Mouse (Mus musculus): ENCODE measurements around the gene Igsf6. TPM values are rescaled to one million over a fixed set of nuclear protein-coding genes. Genes with fewer than 3 reads are reported as not detected.

Gene Igsf6
- polyA plus RNA-seq, 1 experiment from 2014 or later = 6.1 TPM

DNA sequence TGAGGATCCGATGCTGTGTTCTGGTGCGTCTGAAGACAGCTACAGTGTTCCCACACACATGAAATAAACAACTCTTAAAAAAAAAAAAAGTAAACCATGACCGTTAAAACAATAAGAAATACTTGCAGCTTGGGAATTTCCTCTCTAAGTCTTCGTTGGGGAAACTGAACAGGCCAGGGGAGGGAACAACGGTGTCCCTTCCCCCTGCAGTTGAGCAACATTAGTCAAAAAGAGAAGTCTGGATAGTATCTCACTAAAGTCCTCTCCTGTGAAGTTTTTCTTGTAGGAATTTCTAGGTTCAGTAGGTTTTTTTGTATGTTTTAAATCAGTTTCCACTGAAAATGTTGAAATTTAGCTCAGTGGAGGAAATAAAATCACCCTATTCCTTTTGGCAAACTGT lies 1.9 kb downstream of the Igsf6 start:
- no peaks in the 10 kb centered on the region for H3K9me3 ChIP-seq (replicated peaks; ENCODE audit: control insufficient read depth, low read length)
- WGBS = 62% methylated on average over 5 of the region's 5 CpGs
- no peak overlapping the region for H3K9ac ChIP-seq (ENCODE audit: low read length)
- H3K27me3 ChIP-seq (ENCODE audit: control insufficient read depth, insufficient read depth, low read length) = no peaks in the 10 kb centered on the region
- no peak for ATAC-seq (ENCODE audit: insufficient read depth, low FRiP score)
- no peak overlapping the region for H3K4me3 ChIP-seq (replicated peaks; ENCODE audit: low read length)
- H3K36me3 ChIP-seq (ENCODE audit: control insufficient read depth, insufficient read depth, low read length) = peaks cover 3% of the 10 kb centered on the region
- peaks cover 4% of the 10 kb centered on the region; the same call in 1 of the 2 replicates for H3K4me1 ChIP-seq (ENCODE audit: control insufficient read depth, insufficient read depth, low read length)
- no peak overlapping the region for H3K27ac ChIP-seq (ENCODE audit: low read length)
- no peak overlapping the region for H3K4me2 ChIP-seq (ENCODE audit: low read depth, low read length)

DNA sequence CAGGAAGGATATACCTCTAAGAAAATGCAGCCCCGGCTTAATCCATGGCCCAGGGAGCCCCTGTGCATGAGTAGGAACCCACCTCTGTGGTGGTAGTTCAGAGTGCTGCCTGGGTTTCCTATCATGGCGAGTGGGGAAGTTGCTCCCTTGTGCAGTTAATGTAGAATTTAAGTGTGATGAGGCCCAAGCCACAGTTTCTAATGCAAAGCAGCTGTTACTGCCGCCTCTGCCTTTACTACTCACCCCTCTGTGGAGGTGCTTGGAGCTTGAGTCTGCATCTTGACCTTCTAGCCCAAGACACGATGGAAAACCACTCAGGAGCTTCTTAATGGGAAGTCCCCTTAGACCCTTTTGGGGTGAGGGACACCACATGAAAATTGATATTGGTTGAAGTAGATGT lies 3.1 kb downstream of the Igsf6 start:
- Histone ChIP-seq H3K4me1 (ENCODE audit: control insufficient read depth, insufficient read depth, low read length) (peaks cover 4% of the 10 kb centered on the region; the same call in 1 of the 2 replicates), H3K9ac (ENCODE audit: low read length) (no peak overlapping the region), H3K4me3 (replicated peaks; ENCODE audit: low read length) (no peak overlapping the region), H3K27me3 (ENCODE audit: control insufficient read depth, insufficient read depth, low read length) (no peaks in the 10 kb centered on the region), H3K27ac (ENCODE audit: low read length) (no peak overlapping the region), H3K36me3 (ENCODE audit: control insufficient read depth, insufficient read depth, low read length) (peaks cover 3% of the 10 kb centered on the region), H3K9me3 (replicated peaks; ENCODE audit: control insufficient read depth, low read length) (no peaks in the 10 kb centered on the region), H3K4me2 (ENCODE audit: low read depth, low read length) (no peak overlapping the region)
- ATAC-seq (ENCODE audit: insufficient read depth, low FRiP score) = no peak
- 87% methylated on average over 4 of the region's 4 CpGs for WGBS

DNA sequence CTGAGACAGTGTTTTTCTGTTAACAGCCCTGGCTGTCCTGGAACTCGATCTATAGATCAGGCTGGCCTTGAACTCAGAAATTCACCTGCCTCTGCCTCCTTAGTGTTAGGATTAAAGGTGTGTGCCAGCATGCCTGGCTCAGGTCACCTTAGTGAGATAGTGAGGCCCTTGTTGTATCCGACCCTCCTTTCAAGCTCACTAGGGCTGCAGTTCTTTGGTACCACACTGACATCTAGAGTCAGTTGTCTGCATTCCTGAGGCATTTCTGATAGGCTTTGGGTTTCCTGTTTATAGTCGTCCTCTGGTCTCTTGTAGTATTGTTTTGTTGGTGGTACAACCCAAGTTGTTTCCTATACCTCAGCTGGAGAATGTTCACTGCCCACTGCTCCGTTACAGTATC lies 10.1 kb downstream of the Igsf6 start:
- no peaks in the 10 kb centered on the region for H3K27me3 ChIP-seq (ENCODE audit: control insufficient read depth, insufficient read depth, low read length)
- no peaks in the 10 kb centered on the region for H3K9me3 ChIP-seq (replicated peaks; ENCODE audit: control insufficient read depth, low read length)
- no peak overlapping the region for H3K4me2 ChIP-seq (ENCODE audit: low read depth, low read length)
- 0 out of 2 replicates have a peak, but pooled peaks cover 2% of the 10 kb centered on the region for H3K36me3 ChIP-seq (ENCODE audit: control insufficient read depth, insufficient read depth, low read length)
- H3K9ac ChIP-seq (ENCODE audit: low read length) = no peak overlapping the region
- H3K4me3 ChIP-seq (replicated peaks; ENCODE audit: low read length) = no peak overlapping the region
- H3K4me1 ChIP-seq (ENCODE audit: control insufficient read depth, insufficient read depth, low read length) = no peaks in the 10 kb centered on the region; the same call in 1 of the 2 replicates
- no peak for ATAC-seq (ENCODE audit: insufficient read depth, low FRiP score)
- WGBS = 47% methylated on average over 4 of the region's 4 CpGs
- no peak overlapping the region for H3K27ac ChIP-seq (ENCODE audit: low read length)

DNA sequence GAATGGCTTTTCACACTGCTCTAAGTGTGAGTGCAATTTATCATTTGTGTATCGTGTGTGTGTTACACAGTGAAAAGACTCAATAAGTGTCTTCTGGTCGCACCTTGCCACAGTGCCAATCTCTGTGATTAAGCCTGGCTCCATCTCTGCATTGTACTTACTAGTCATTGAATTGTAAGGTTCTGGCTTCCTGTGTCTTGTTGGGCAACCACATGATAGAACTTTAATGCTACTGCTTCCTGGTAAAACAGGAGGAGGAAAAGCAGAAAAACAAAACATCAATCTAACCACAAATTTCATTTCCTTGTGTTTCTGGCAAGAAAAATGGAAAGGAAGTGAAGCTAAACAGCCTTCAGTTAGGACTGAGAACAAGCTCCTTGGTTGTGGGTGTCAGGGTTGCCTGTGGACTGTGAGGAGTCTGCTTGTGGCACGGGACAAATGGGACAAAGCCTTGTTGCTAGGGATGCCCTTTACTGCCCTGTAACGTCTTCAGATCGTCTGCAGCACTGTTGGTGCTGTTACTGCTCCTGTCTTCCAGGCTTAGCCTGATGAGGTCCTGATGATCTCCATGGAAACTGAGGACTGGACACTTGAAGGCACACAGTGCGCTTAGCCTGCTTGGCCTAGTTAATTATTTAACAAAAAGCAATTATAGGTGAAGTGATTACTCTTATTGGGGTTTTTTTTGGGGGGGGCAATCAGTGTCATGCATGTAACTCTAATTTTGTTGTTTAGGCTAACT lies 14.7 kb downstream of the Igsf6 start:
- no peak overlapping the region for H3K9ac ChIP-seq (ENCODE audit: low read length)
- H3K36me3 ChIP-seq (ENCODE audit: control insufficient read depth, insufficient read depth, low read length) = 0 out of 2 replicates have a peak, but pooled peaks cover 2% of the 10 kb centered on the region
- no peaks in the 10 kb centered on the region for H3K9me3 ChIP-seq (replicated peaks; ENCODE audit: control insufficient read depth, low read length)
- H3K27me3 ChIP-seq (ENCODE audit: control insufficient read depth, insufficient read depth, low read length) = no peaks in the 10 kb centered on the region
- H3K4me2 ChIP-seq (ENCODE audit: low read depth, low read length) = no peak overlapping the region
- H3K4me3 ChIP-seq (replicated peaks; ENCODE audit: low read length) = no peak overlapping the region
- WGBS = 63% methylated on average over 6 of the region's 6 CpGs
- H3K4me1 ChIP-seq (ENCODE audit: control insufficient read depth, insufficient read depth, low read length) = no peaks in the 10 kb centered on the region; the same call in 1 of the 2 replicates
- ATAC-seq (ENCODE audit: insufficient read depth, low FRiP score) = no peak
- H3K27ac ChIP-seq (ENCODE audit: low read length) = no peak overlapping the region; the same call in 1 of the 2 replicates

DNA sequence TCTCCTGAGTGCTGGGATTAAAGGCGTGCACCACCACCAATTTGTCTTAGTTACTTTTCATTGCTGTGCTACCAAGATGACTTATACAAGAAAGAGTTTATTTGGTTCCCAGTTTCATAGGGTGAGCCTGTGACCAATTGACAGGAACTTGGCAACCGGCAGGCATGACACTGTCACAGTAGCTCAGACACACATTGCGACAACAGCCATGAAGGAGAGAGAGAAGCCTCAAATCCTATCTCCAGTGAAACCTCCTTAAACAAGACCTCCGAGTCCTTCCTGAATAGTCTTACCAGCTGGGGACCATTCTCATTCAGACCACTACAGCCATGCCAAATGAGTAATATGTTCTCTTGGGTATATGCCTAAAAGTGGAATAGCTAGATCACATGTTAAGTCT lies 21.3 kb downstream of the Igsf6 start:
- peaks cover 6% of the 10 kb centered on the region; the same call in 1 of the 2 replicates for H3K36me3 ChIP-seq (ENCODE audit: control insufficient read depth, insufficient read depth, low read length)
- 83% methylated on average over 4 of the region's 4 CpGs for WGBS
- H3K27ac ChIP-seq (ENCODE audit: low read length) = no peak overlapping the region
- no peaks in the 10 kb centered on the region for H3K9me3 ChIP-seq (replicated peaks; ENCODE audit: control insufficient read depth, low read length)
- H3K4me2 ChIP-seq (ENCODE audit: low read depth, low read length) = no peak overlapping the region
- H3K27me3 ChIP-seq (ENCODE audit: control insufficient read depth, insufficient read depth, low read length) = no peaks in the 10 kb centered on the region
- no peak overlapping the region for H3K9ac ChIP-seq (ENCODE audit: low read length)
- H3K4me3 ChIP-seq (replicated peaks; ENCODE audit: low read length) = no peak overlapping the region
- H3K4me1 ChIP-seq (ENCODE audit: control insufficient read depth, insufficient read depth, low read length) = no peaks in the 10 kb centered on the region
- no peak for ATAC-seq (ENCODE audit: insufficient read depth, low FRiP score)

DNA sequence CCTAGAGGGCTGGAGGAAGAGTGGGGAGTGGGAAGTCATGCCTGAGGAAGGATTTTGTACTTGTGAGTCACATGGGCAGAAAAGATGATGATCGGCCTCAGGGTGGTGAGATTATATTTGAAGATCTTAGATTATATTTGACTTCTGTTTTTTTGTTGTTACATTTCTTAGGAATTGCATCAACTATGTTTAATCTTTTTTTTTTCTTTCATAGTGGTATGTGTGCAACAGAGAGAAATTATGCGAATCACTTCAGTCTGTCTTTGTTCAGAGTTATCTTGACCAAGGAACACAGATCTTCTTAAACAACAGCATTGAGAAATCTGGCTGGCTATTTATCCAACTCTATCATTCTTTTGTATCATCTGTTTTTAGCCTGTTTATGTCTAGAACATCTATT lies 26.7 kb downstream of the Igsf6 start:
- Histone ChIP-seq H3K27me3 (ENCODE audit: control insufficient read depth, insufficient read depth, low read length) (no peaks in the 10 kb centered on the region), H3K4me3 (replicated peaks; ENCODE audit: low read length) (no peak overlapping the region), H3K4me1 (ENCODE audit: control insufficient read depth, insufficient read depth, low read length) (no peaks in the 10 kb centered on the region), H3K9me3 (replicated peaks; ENCODE audit: control insufficient read depth, low read length) (no peaks in the 10 kb centered on the region), H3K4me2 (ENCODE audit: low read depth, low read length) (no peak overlapping the region), H3K36me3 (ENCODE audit: control insufficient read depth, insufficient read depth, low read length) (peaks cover under 1% of the 10 kb centered on the region; the same call in 1 of the 2 replicates), H3K9ac (ENCODE audit: low read length) (no peak overlapping the region), H3K27ac (ENCODE audit: low read length) (no peak overlapping the region)
- no peak for ATAC-seq (ENCODE audit: insufficient read depth, low FRiP score)
- WGBS = 85% methylated on average over 2 of the region's 2 CpGs

DNA sequence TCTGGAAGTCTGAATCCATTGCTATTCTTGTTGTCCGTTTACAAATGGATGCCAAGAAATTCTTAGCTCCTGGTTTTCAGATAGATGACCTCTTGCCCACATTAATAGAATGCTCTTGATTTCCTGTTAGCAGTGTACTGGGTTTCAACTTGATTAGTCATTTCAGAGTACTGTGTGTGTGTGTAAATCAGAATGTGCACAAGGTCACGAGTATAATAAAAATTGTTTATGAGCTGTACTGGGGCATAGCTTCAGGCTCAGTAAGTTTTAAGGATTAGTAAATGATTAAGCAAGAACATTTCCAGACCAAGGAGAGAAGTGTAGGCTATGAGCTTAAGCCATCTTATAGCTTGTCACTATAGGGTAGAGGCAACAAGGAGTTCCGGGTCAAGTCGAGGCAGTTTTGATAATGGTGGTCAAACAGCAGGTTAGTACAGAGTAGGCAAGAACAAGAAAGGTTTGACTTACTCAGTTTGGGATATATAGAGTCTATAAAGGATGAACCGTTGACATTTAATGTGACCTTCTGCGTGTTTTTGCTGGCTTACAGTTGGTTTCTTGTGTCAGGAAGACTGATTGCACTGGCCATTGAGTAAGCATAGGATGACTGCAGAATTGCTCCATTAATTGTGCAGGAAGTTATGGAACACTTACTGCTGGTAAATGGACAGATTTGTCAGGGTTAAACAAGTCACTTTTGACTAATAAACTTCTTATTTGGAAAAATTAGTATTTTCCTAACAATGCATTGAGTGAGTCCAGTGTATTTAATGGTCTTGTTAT lies 28.5 kb downstream of the Igsf6 start:
- no peaks in the 10 kb centered on the region for H3K9me3 ChIP-seq (replicated peaks; ENCODE audit: control insufficient read depth, low read length)
- WGBS = 71% methylated on average over 6 of the region's 6 CpGs
- no peak overlapping the region for H3K4me3 ChIP-seq (replicated peaks; ENCODE audit: low read length)
- H3K4me2 ChIP-seq (ENCODE audit: low read depth, low read length) = no peak overlapping the region
- H3K9ac ChIP-seq (ENCODE audit: low read length) = no peak overlapping the region
- peaks cover 8% of the 10 kb centered on the region; the same call in 1 of the 2 replicates for H3K4me1 ChIP-seq (ENCODE audit: control insufficient read depth, insufficient read depth, low read length)
- no peak overlapping the region for H3K27ac ChIP-seq (ENCODE audit: low read length)
- no peak for ATAC-seq (ENCODE audit: insufficient read depth, low FRiP score)
- no peaks in the 10 kb centered on the region for H3K36me3 ChIP-seq (ENCODE audit: control insufficient read depth, insufficient read depth, low read length)
- no peaks in the 10 kb centered on the region for H3K27me3 ChIP-seq (ENCODE audit: control insufficient read depth, insufficient read depth, low read length)

DNA sequence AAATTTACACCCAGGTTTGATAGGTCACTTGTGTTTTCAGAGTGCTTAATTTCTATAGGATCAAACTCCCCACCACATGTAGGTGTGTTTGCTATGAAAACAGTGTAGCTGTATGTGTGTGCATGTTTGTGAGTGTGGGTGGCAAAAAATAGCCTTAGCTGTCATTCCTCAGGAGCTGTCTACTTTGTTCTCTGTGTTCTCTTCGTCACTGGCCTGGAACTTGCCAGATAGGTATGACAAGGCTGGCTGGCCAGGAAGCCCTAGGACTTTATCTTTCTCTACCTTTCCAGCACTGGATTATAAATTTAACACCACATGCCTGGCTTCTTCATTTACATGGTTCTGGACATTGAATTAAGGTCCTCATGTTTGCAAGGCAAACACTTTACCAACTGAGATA lies 30.1 kb downstream of the Igsf6 start:
- WGBS = 65% methylated on average over 1 of the region's 1 CpGs
- no peaks in the 10 kb centered on the region for H3K9me3 ChIP-seq (replicated peaks; ENCODE audit: control insufficient read depth, low read length)
- no peak for ATAC-seq (ENCODE audit: insufficient read depth, low FRiP score)
- no peak overlapping the region for H3K27ac ChIP-seq (ENCODE audit: low read length)
- H3K36me3 ChIP-seq (ENCODE audit: control insufficient read depth, insufficient read depth, low read length) = no peaks in the 10 kb centered on the region
- H3K4me3 ChIP-seq (replicated peaks; ENCODE audit: low read length) = no peak overlapping the region
- peaks cover 8% of the 10 kb centered on the region; the same call in 1 of the 2 replicates for H3K4me1 ChIP-seq (ENCODE audit: control insufficient read depth, insufficient read depth, low read length)
- no peak overlapping the region for H3K4me2 ChIP-seq (ENCODE audit: low read depth, low read length)
- no peaks in the 10 kb centered on the region for H3K27me3 ChIP-seq (ENCODE audit: control insufficient read depth, insufficient read depth, low read length)
- no peak overlapping the region for H3K9ac ChIP-seq (ENCODE audit: low read length)

DNA sequence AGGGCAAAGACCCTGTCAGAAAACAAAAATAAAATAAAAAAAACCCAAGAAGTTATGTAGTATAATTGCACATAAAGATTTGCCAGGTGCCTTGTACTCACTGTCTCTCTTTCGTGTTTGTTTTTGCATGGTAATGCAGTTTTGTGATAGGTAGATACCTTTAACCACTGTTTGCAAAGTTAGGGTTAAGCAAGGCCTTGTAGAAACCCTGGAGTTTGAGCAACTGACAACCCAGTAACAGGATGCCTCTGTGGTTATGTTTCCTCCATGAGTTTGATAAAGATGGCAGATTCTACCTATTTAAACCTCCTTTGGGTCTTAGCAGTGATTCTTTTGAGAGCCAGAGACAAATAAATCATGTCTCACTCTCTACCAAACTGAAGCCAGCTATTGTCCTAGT lies 30.9 kb downstream of the Igsf6 start:
- WGBS = 84% methylated on average over 1 of the region's 1 CpGs
- H3K9me3 ChIP-seq (replicated peaks; ENCODE audit: control insufficient read depth, low read length) = no peaks in the 10 kb centered on the region
- no peak for ATAC-seq (ENCODE audit: insufficient read depth, low FRiP score)
- no peak overlapping the region for H3K4me3 ChIP-seq (replicated peaks; ENCODE audit: low read length)
- no peak overlapping the region for H3K27ac ChIP-seq (ENCODE audit: low read length)
- no peak overlapping the region for H3K4me2 ChIP-seq (ENCODE audit: low read depth, low read length)
- no peaks in the 10 kb centered on the region for H3K27me3 ChIP-seq (ENCODE audit: control insufficient read depth, insufficient read depth, low read length)
- H3K4me1 ChIP-seq (ENCODE audit: control insufficient read depth, insufficient read depth, low read length) = peaks cover 8% of the 10 kb centered on the region; the same call in 1 of the 2 replicates
- no peak overlapping the region for H3K9ac ChIP-seq (ENCODE audit: low read length)
- H3K36me3 ChIP-seq (ENCODE audit: control insufficient read depth, insufficient read depth, low read length) = no peaks in the 10 kb centered on the region
